Mouse (Mus musculus) T-helper 1 cell (primary cell): ENCODE data around the gene 1110065P20Rik.

Experiments used
- in situ Hi-C: fragments of 300-600 bp; cut with MboI, MseI; formaldehyde crosslinking; loops from one replicate; pipeline ENCODE4 v1.15.1; 2025; ENCODE audit warnings: high pct_unique_total_duplicates

The 1110065P20Rik gene

GRCm38 (mm10) chr4:124850933-124851658, at the start of gene 1110065P20Rik:
Gene 1110065P20Rik (minus strand): TSS chr4:124851196.
- in situ Hi-C loops: no loop called here

- in situ Hi-C loops: loop anchor here (5.0 kb wide), 1 partner anchor 787 kb away; no protein-coding TSS in a partner anchor
Observed at GRCm38 (mm10) chr4:124899906-124900305, 48.9 kb upstream of the 1110065P20Rik start.

- in situ Hi-C loops: loop anchor here (5.0 kb wide), 1 partner anchor 789 kb away; no protein-coding TSS in a partner anchor
Observed at GRCm38 (mm10) chr4:124898428-124898827, 47.4 kb upstream of the 1110065P20Rik start.

GRCm38 (mm10) chr4:124894508-124895428, 43.8 kb upstream of the 1110065P20Rik start:
- in situ Hi-C loops: loop anchor here (5.0 kb wide), 1 partner anchor 793 kb away; no protein-coding TSS in a partner anchor

- in situ Hi-C loops: no loop called here
Observed at GRCm38 (mm10) chr4:124893769-124894168, 42.8 kb upstream of the 1110065P20Rik start.

- in situ Hi-C loops: no loop called here
Observed at GRCm38 (mm10) chr4:124890831-124891230, 39.8 kb upstream of the 1110065P20Rik start.

GRCm38 (mm10) chr4:124889935-124890334, 38.9 kb upstream of the 1110065P20Rik start:
- in situ Hi-C loops: loop anchor here (10.0 kb wide), 1 partner anchor 1105 kb away; no protein-coding TSS in a partner anchor

- in situ Hi-C loops: loop anchor here (10.0 kb wide), 1 partner anchor 1106 kb away; no protein-coding TSS in a partner anchor
Observed at GRCm38 (mm10) chr4:124888702-124889101, 37.7 kb upstream of the 1110065P20Rik start.

- in situ Hi-C loops: loop anchor here (10.0 kb wide), 1 partner anchor 1113 kb away; no protein-coding TSS in a partner anchor
Observed at GRCm38 (mm10) chr4:124882151-124882729, 31.2 kb upstream of the 1110065P20Rik start.

- in situ Hi-C loops: loop anchor here (10.0 kb wide), 1 partner anchor 1113 kb away; no protein-coding TSS in a partner anchor
Observed at GRCm38 (mm10) chr4:124881341-124881908, 30.4 kb upstream of the 1110065P20Rik start.

- in situ Hi-C loops: loop anchor here (10.0 kb wide), 1 partner anchor 1114 kb away; no protein-coding TSS in a partner anchor
Observed at GRCm38 (mm10) chr4:124880599-124880998, 29.6 kb upstream of the 1110065P20Rik start, which contains the start of gene Epha10. Gene Epha10 (plus strand): TSS chr4:124880899.

GRCm38 (mm10) chr4:124872719-124873118, 21.7 kb upstream of the 1110065P20Rik start:
- in situ Hi-C loops: no loop called here

GRCm38 (mm10) chr4:124861283-124862188, 10.5 kb upstream of the 1110065P20Rik start, which contains the start of gene Maneal:
Gene Maneal (minus strand): TSS chr4:124862171.
- in situ Hi-C loops: no loop called here

- in situ Hi-C loops: no loop called here
Observed at GRCm38 (mm10) chr4:124860446-124860845, 9.4 kb upstream of the 1110065P20Rik start.

GRCm38 (mm10) chr4:124858370-124858769, 7.4 kb upstream of the 1110065P20Rik start:
- in situ Hi-C loops: no loop called here

GRCm38 (mm10) chr4:124856294-124856693, 5.3 kb upstream of the 1110065P20Rik start:
- in situ Hi-C loops: no loop called here

- in situ Hi-C loops: no loop called here
Observed at GRCm38 (mm10) chr4:124850261-124850913, 609 bp downstream of the 1110065P20Rik start, which contains the start of gene Yrdc. Gene Yrdc (plus strand): TSS chr4:124850679.

- in situ Hi-C loops: no loop called here
Observed at GRCm38 (mm10) chr4:124849631-124850260, 1.2 kb downstream of the 1110065P20Rik start.

- in situ Hi-C loops: no loop called here
Observed at GRCm38 (mm10) chr4:124847573-124847972, 3.4 kb downstream of the 1110065P20Rik start.
